Comparison of ENCODE assay signal across 13 mouse cellular contexts in genomic region chr11:86396518-86396917, GRCm38 (mm10). TPM values are rescaled to one million over a fixed set of nuclear protein-coding genes. Genes with fewer than 3 reads are reported as not detected.
DNase-seq lines count a peak whose midpoint lies in the region; ATAC-seq and TF ChIP-seq lines count a peak whose summit lies in the region.
"Had no signal": no experiment of that assay in that cellular context is flagged by ENCODE, and none has a peak within 500 bp of the region (broad histone marks: within the 10 kb centered on the region; RNA-seq: fewer than 3 reads in every experiment).

No protein-coding gene starts in this region.

- no peak for TF ChIP-seq POLR2A in spleen, adult 2 months (IDR thresholded peaks at IDR 0.05; ENCODE audit: low read depth, low read length)
- no peak for TF ChIP-seq POLR2A in MEL (IDR thresholded peaks at IDR 0.05; ENCODE audit: control insufficient read depth in 1 of 2, insufficient read depth in 1 of 2, low read depth in 1 of 2, low read length in 2 of 2, poor library complexity in 1 of 2)

- H3K9ac ChIP-seq in MEL (ENCODE audit: control insufficient read depth, low read depth, low read length, poor library complexity, severe bottlenecking): peak overlapping the region; percentile 61
- H3K9ac ChIP-seq in intestine, embryonic 16.5 days (ENCODE audit: low read depth, low read length): no peak overlapping the region; the same call in 1 of the 2 replicates
- no peak overlapping the region for H3K9ac ChIP-seq in lung, postnatal 0 days (replicated peaks; ENCODE audit: low read depth)
- H3K9ac ChIP-seq in forebrain, embryonic 11.5 days (ENCODE audit: low read length): no peak overlapping the region
- H3K9ac ChIP-seq in forebrain, postnatal 0 days: no peak overlapping the region
- H3K9ac ChIP-seq: heart, embryonic 13.5 days; hindbrain, embryonic 13.5 days; lung, embryonic 15.5 days; neural tube, embryonic 13.5 days had no signal

- H3K4me3 ChIP-seq in spleen, adult 2 months (ENCODE audit: extremely low read depth, insufficient read depth, insufficient read length): no peak overlapping the region
- peak overlapping the region; percentile 17 to 35 for H3K4me3 ChIP-seq in MEL (ENCODE audit: control insufficient read depth in 1 of 2, insufficient read depth in 1 of 2, low read depth in 2 of 2, low read length in 2 of 2)
- no peak overlapping the region for H3K4me3 ChIP-seq in intestine, embryonic 16.5 days (ENCODE audit: low read length)
- H3K4me3 ChIP-seq in lung, postnatal 0 days (ENCODE audit: low read depth, low read length): no peak overlapping the region
- no peak overlapping the region for H3K4me3 ChIP-seq in forebrain, embryonic 11.5 days (ENCODE audit: low read depth, low read length)
- no peak overlapping the region for H3K4me3 ChIP-seq in forebrain, postnatal 0 days (ENCODE audit: low read depth, low read length)
- H3K4me3 ChIP-seq: heart, embryonic 13.5 days; hindbrain, embryonic 13.5 days; lung, embryonic 15.5 days; neural tube, embryonic 13.5 days had no signal

- no peak for DNase-seq in spleen, adult 2 months (ENCODE audit: low read depth in 1 of 2, low spot score in 2 of 2)
- no peak for DNase-seq in spleen, adult 18-20 months
- peak; percentile 55 for DNase-seq in MEL (ENCODE audit: low read depth, low spot score)
- no peak for DNase-seq in lung, postnatal 0 days (ENCODE audit: low spot score)
- no peak for DNase-seq in forebrain, embryonic 11.5 days (ENCODE audit: low spot score)
- DNase-seq in forebrain, postnatal 0 days: no peak

- H3K4me1 ChIP-seq in spleen, adult 2 months (ENCODE audit: control insufficient read depth, insufficient read depth, insufficient read length): peaks cover 28% of the 10 kb centered on the region
- H3K4me1 ChIP-seq in MEL (ENCODE audit: control insufficient read depth in 1 of 2, insufficient read depth in 2 of 2, low read length in 2 of 2): peaks cover 21 to 46% of the 10 kb centered on the region in 2 experiments
- peaks cover 13% of the 10 kb centered on the region for H3K4me1 ChIP-seq in intestine, embryonic 16.5 days (ENCODE audit: control insufficient read depth, insufficient read depth, low read length)
- H3K4me1 ChIP-seq in lung, postnatal 0 days (ENCODE audit: insufficient read depth, low read depth, low read length): no peaks in the 10 kb centered on the region
- 0 out of 2 replicates have a peak, but pooled peaks cover 2% of the 10 kb centered on the region for H3K4me1 ChIP-seq in forebrain, embryonic 11.5 days (replicated peaks; ENCODE audit: control insufficient read depth, insufficient read depth, low read length)
- no peaks in the 10 kb centered on the region for H3K4me1 ChIP-seq in forebrain, postnatal 0 days (ENCODE audit: insufficient read depth)

- no peak for TF ChIP-seq EP300 in MEL (IDR thresholded peaks at IDR 0.05; ENCODE audit: low read depth in 1 of 2, low read length in 2 of 2)
- no peak for TF ChIP-seq EP300 in lung, postnatal 0 days (IDR thresholded peaks at IDR 0.05)

- no peaks in the 10 kb centered on the region for H3K79me2 ChIP-seq in MEL (ENCODE audit: control insufficient read depth, insufficient read depth, low read length, poor library complexity)

- ATAC-seq in intestine, embryonic 16.5 days: peak; percentile 6; the same call in 1 of the 2 replicates
- no peak for ATAC-seq in lung, postnatal 0 days
- no peak for ATAC-seq in forebrain, embryonic 11.5 days (replicated peaks; ENCODE audit: low FRiP score)
- ATAC-seq in forebrain, postnatal 0 days: no peak

- TF ChIP-seq CTCF in spleen, adult 2 months (IDR thresholded peaks at IDR 0.05; ENCODE audit: extremely low read depth, insufficient read depth, insufficient read length, insufficient replicate concordance): no peak
- TF ChIP-seq CTCF in MEL (IDR thresholded peaks at IDR 0.05 in 2 of 3, conservative IDR thresholded peaks at IDR 0.05 in 1 of 3; ENCODE audit: control insufficient read depth in 1 of 3, insufficient read depth in 1 of 3, low read depth in 2 of 3, low read length in 3 of 3, poor library complexity in 1 of 3, severe bottlenecking in 1 of 3): no peak; a peak in 1 of 6 replicates
- TF ChIP-seq CTCF in lung, postnatal 0 days (IDR thresholded peaks at IDR 0.05): no peak
- no peak for TF ChIP-seq CTCF in forebrain, postnatal 0 days (IDR thresholded peaks at IDR 0.05; ENCODE audit: low read depth)

- H3K36me3 ChIP-seq in spleen, adult 2 months (ENCODE audit: control insufficient read depth, insufficient read depth, low read length): no peaks in the 10 kb centered on the region
- H3K36me3 ChIP-seq in MEL (ENCODE audit: control insufficient read depth in 1 of 2, insufficient read depth in 2 of 2, low read length in 2 of 2): peaks cover 0 to 42% of the 10 kb centered on the region in 2 experiments; a peak in 2 of 4 replicates
- no peaks in the 10 kb centered on the region for H3K36me3 ChIP-seq in intestine, embryonic 16.5 days (ENCODE audit: control insufficient read depth, insufficient read depth, low read length)
- no peaks in the 10 kb centered on the region for H3K36me3 ChIP-seq in lung, postnatal 0 days (ENCODE audit: insufficient read depth, low read length)
- H3K36me3 ChIP-seq in forebrain, embryonic 11.5 days (ENCODE audit: control insufficient read depth, insufficient read depth, low read length): no peaks in the 10 kb centered on the region
- H3K36me3 ChIP-seq in forebrain, postnatal 0 days (ENCODE audit: insufficient read depth): no peaks in the 10 kb centered on the region
- H3K36me3 ChIP-seq: heart, embryonic 13.5 days; hindbrain, embryonic 13.5 days; lung, embryonic 15.5 days; neural tube, embryonic 13.5 days had no signal

- TF ChIP-seq RAD21 in MEL (IDR thresholded peaks at IDR 0.05; ENCODE audit: low read depth, low read length): no peak

- H3K27ac ChIP-seq in spleen, adult 2 months (ENCODE audit: insufficient read depth, low read length): peak overlapping the region; percentile 82
- H3K27ac ChIP-seq in MEL (ENCODE audit: control insufficient read depth, low read depth, low read length): peak overlapping the region; percentile 26
- peak overlapping the region; percentile 89 for H3K27ac ChIP-seq in intestine, embryonic 16.5 days (ENCODE audit: low read length)
- no peak overlapping the region for H3K27ac ChIP-seq in lung, postnatal 0 days (ENCODE audit: low read length)
- H3K27ac ChIP-seq in forebrain, embryonic 11.5 days (ENCODE audit: low read depth, low read length): no peak overlapping the region
- H3K27ac ChIP-seq in forebrain, postnatal 0 days (ENCODE audit: low read depth, low read length): no peak overlapping the region
- H3K27ac ChIP-seq: heart, embryonic 13.5 days; hindbrain, embryonic 13.5 days; kidney, postnatal 0 days; lung, embryonic 15.5 days; neural tube, embryonic 13.5 days had no signal

- no peaks in the 10 kb centered on the region for H3K9me3 ChIP-seq in MEL (replicated peaks; ENCODE audit: insufficient read depth, low read length)
- no peaks in the 10 kb centered on the region for H3K9me3 ChIP-seq in intestine, embryonic 16.5 days (ENCODE audit: control insufficient read depth, low read length)
- no peaks in the 10 kb centered on the region for H3K9me3 ChIP-seq in lung, postnatal 0 days (ENCODE audit: low read length)
- no peaks in the 10 kb centered on the region for H3K9me3 ChIP-seq in forebrain, embryonic 11.5 days (ENCODE audit: control insufficient read depth, low read length)
- no peaks in the 10 kb centered on the region for H3K9me3 ChIP-seq in forebrain, postnatal 0 days (ENCODE audit: low read length)
- H3K9me3 ChIP-seq: heart, embryonic 13.5 days; hindbrain, embryonic 13.5 days; lung, embryonic 15.5 days; neural tube, embryonic 13.5 days had no signal

- no peaks in the 10 kb centered on the region for H3K27me3 ChIP-seq in spleen, adult 2 months (ENCODE audit: control insufficient read depth, insufficient read depth, low read length)
- H3K27me3 ChIP-seq in MEL (ENCODE audit: control insufficient read depth in 1 of 2, insufficient read depth in 2 of 2, low read length in 2 of 2): no peaks in the 10 kb centered on the region
- no peaks in the 10 kb centered on the region for H3K27me3 ChIP-seq in intestine, embryonic 16.5 days (replicated peaks; ENCODE audit: control insufficient read depth, insufficient read depth, low read length)
- H3K27me3 ChIP-seq in lung, postnatal 0 days (replicated peaks; ENCODE audit: insufficient read depth, low read length): no peaks in the 10 kb centered on the region
- H3K27me3 ChIP-seq in forebrain, embryonic 11.5 days (ENCODE audit: control insufficient read depth, insufficient read depth, low read length): no peaks in the 10 kb centered on the region
- H3K27me3 ChIP-seq in forebrain, postnatal 0 days (ENCODE audit: insufficient read depth, low read length): no peaks in the 10 kb centered on the region
- H3K27me3 ChIP-seq: heart, embryonic 13.5 days; hindbrain, embryonic 13.5 days; lung, embryonic 15.5 days; neural tube, embryonic 13.5 days; Patski had no signal

- peak overlapping the region; percentile 30 for H3K4me2 ChIP-seq in intestine, embryonic 16.5 days (ENCODE audit: low read depth, low read length)
- H3K4me2 ChIP-seq in lung, postnatal 0 days (replicated peaks; ENCODE audit: low read depth, low read length): no peak overlapping the region
- H3K4me2 ChIP-seq in forebrain, embryonic 11.5 days (ENCODE audit: low read depth, low read length, severe bottlenecking): no peak overlapping the region
- H3K4me2 ChIP-seq in forebrain, postnatal 0 days (ENCODE audit: low read depth): no peak overlapping the region
- H3K4me2 ChIP-seq: hindbrain, embryonic 13.5 days; lung, embryonic 15.5 days; neural tube, embryonic 13.5 days had no signal

- 13% methylated on average over 2 of the region's 2 CpGs for WGBS in spleen, adult 2 months
- 26% methylated on average over 2 of the region's 2 CpGs for WGBS in intestine, embryonic 16.5 days
- WGBS in lung, postnatal 0 days: 43% methylated on average over 2 of the region's 2 CpGs
- 55% methylated on average over 2 of the region's 2 CpGs for WGBS in forebrain, embryonic 11.5 days
- WGBS in forebrain, postnatal 0 days: 20% methylated on average over 2 of the region's 2 CpGs

TF ChIP-seq in MEL, 35 proteins besides CTCF, POLR2A, EP300 and RAD21 (continues in another document):
- TF ChIP-seq ETS1 (IDR thresholded peaks at IDR 0.05; ENCODE audit: low read depth, low read length) (no peak), ZC3H11A (IDR thresholded peaks at IDR 0.05; ENCODE audit: low read depth, low read length) (no peak), CHD1 (IDR thresholded peaks at IDR 0.05; ENCODE audit: low read depth, low read length) (no peak)

RNA-seq across cellular contexts. Expression of gene Med13, which starts 39.1 kb away (rescaled TPM):
- polyA plus RNA-seq in spleen, adult 2 months (2012; rRNA removed): 22.3 and 23.2 TPM in 2 replicates
- 26.4 and 34.8 TPM in 2 replicates for total RNA-seq in MEL (2012; rRNA removed)
- polyA plus RNA-seq in MEL (2012; ENCODE audit: insufficient read depth in 1 of 2, insufficient read length in 2 of 2, low read depth in 1 of 2, low replicate concordance in 2 of 2, missing spikeins in 1 of 2): 100 to 1,000 TPM in 1 of 2 experiments, 10 to 100 TPM in 1; 23.3 to 114 TPM
- polyA plus RNA-seq in intestine, embryonic 16.5 days (2015; fragmentation: Nextera tagmentation; extraction: Ambion mirVana): 5.8 and 5.9 TPM in 2 replicates
- 5.8 and 7.9 TPM in 2 replicates for polyA plus RNA-seq in lung, postnatal 0 days (2015; fragmentation: Nextera tagmentation; extraction: Ambion mirVana)
- 15.5 and 16.4 TPM in 2 replicates for polyA plus RNA-seq in forebrain, embryonic 11.5 days (2014; fragmentation: Nextera tagmentation; extraction: Ambion mirVana)
- total RNA-seq in forebrain, postnatal 0 days (2014; rRNA removed): 54.0 and 57.0 TPM in 2 replicates
- polyA plus RNA-seq in forebrain, postnatal 0 days (2015; fragmentation: Nextera tagmentation; extraction: Ambion mirVana): 3.8 and 5.5 TPM in 2 replicates

Comparison
In these comparisons a context has a peak if more than half of its experiments do, and no peak if none do; other contexts are left out.
1. H3K27ac ChIP-seq: peak in spleen, adult 2 months (single experiment), MEL (single experiment) and intestine, embryonic 16.5 days (single experiment); none in lung, postnatal 0 days (single experiment), forebrain, embryonic 11.5 days (single experiment) and forebrain, postnatal 0 days (single experiment).
2. H3K4me3 ChIP-seq: peak in MEL (2 of 2); none in spleen, adult 2 months (single experiment), intestine, embryonic 16.5 days (single experiment), lung, postnatal 0 days (single experiment), forebrain, embryonic 11.5 days (single experiment) and forebrain, postnatal 0 days (single experiment).